ENCODE assay signal across 17 mouse cellular contexts in genomic region chr13:57741186-57741585, GRCm38 (mm10).
DNase-seq lines count a peak whose midpoint lies in the region; ATAC-seq lines count a peak whose summit lies in the region.
"Had no signal": no experiment of that assay in that cellular context is flagged by ENCODE, and none has a peak within 500 bp of the region (broad histone marks: within the 10 kb centered on the region; RNA-seq: fewer than 3 reads in every experiment).

No protein-coding gene starts in this region.

- H3K9me3 ChIP-seq in hindbrain, embryonic 10.5 days = no peaks in the 10 kb centered on the region
- H3K9me3 ChIP-seq in hindbrain, embryonic 11.5 days (ENCODE audit: control insufficient read depth, low read length) = no peaks in the 10 kb centered on the region
- H3K9me3 ChIP-seq in midbrain, embryonic 14.5 days (ENCODE audit: control insufficient read depth, low read length) = no peaks in the 10 kb centered on the region
- H3K9me3 ChIP-seq in midbrain, embryonic 15.5 days = no peaks in the 10 kb centered on the region
- H3K9me3 ChIP-seq in embryonic facial prominence, embryonic 14.5 days (ENCODE audit: control insufficient read depth, low read length) = no peaks in the 10 kb centered on the region
- H3K9me3 ChIP-seq: hindbrain, embryonic 12.5 days; lung, embryonic 15.5 days had no signal

- DNase-seq in hindbrain, embryonic 10.5 days (ENCODE audit: low spot score) = no peak
- no peak for DNase-seq in hindbrain, embryonic 11.5 days (ENCODE audit: low spot score)
- no peak for DNase-seq in midbrain, embryonic 14.5 days
- peak; percentile 41 for DNase-seq in embryonic facial prominence, embryonic 14.5 days (ENCODE audit: low spot score)
- DNase-seq in yolk sac, embryonic 10.5 days (ENCODE audit: low spot score) = peak; percentile 49
- no peak for DNase-seq in adrenal gland, postnatal 25 days
- DNase-seq: gastrocnemius, postnatal 36 days; kidney, adult 11 months; liver, embryonic 13.5 days; lung, postnatal 4 days; spleen, adult 18-20 months; thymus, postnatal 25 days had no signal

- 78% methylated on average over 6 of the region's 6 CpGs for WGBS in hindbrain, embryonic 10.5 days
- WGBS in hindbrain, embryonic 11.5 days = 74% methylated on average over 6 of the region's 6 CpGs
- WGBS in midbrain, embryonic 14.5 days = 73% methylated on average over 6 of the region's 6 CpGs
- 63% methylated on average over 6 of the region's 6 CpGs for WGBS in midbrain, embryonic 15.5 days
- 41% methylated on average over 6 of the region's 6 CpGs for WGBS in embryonic facial prominence, embryonic 14.5 days

- no peak overlapping the region for H3K4me2 ChIP-seq in hindbrain, embryonic 11.5 days (replicated peaks; ENCODE audit: low read depth, low read length)
- no peak overlapping the region for H3K4me2 ChIP-seq in midbrain, embryonic 14.5 days (ENCODE audit: low read length)
- H3K4me2 ChIP-seq in midbrain, embryonic 15.5 days = no peak overlapping the region
- no peak overlapping the region for H3K4me2 ChIP-seq in embryonic facial prominence, embryonic 14.5 days (ENCODE audit: low read depth, low read length)
- H3K4me2 ChIP-seq: hindbrain, embryonic 12.5 days; lung, embryonic 15.5 days had no signal

- no peak overlapping the region for H3K9ac ChIP-seq in hindbrain, embryonic 11.5 days (ENCODE audit: low read depth, low read length)
- no peak overlapping the region for H3K9ac ChIP-seq in midbrain, embryonic 14.5 days (replicated peaks; ENCODE audit: low read length)
- H3K9ac ChIP-seq in midbrain, embryonic 15.5 days = no peak overlapping the region
- H3K9ac ChIP-seq in embryonic facial prominence, embryonic 14.5 days (ENCODE audit: low read depth, low read length) = no peak overlapping the region
- H3K9ac ChIP-seq: hindbrain, embryonic 12.5 days; liver, embryonic 13.5 days; lung, embryonic 15.5 days had no signal

- ATAC-seq in hindbrain, embryonic 11.5 days (ENCODE audit: low FRiP score) = no peak
- no peak for ATAC-seq in midbrain, embryonic 14.5 days (ENCODE audit: low FRiP score, low TSS enrichment)
- ATAC-seq in midbrain, embryonic 15.5 days (replicated peaks) = no peak
- ATAC-seq in embryonic facial prominence, embryonic 14.5 days (ENCODE audit: low read depth) = no peak

- H3K27me3 ChIP-seq in hindbrain, embryonic 10.5 days (ENCODE audit: insufficient read depth, poor library complexity, severe bottlenecking) = no peaks in the 10 kb centered on the region
- H3K27me3 ChIP-seq in hindbrain, embryonic 11.5 days (ENCODE audit: control insufficient read depth, insufficient read depth, low read length) = no peaks in the 10 kb centered on the region
- H3K27me3 ChIP-seq in midbrain, embryonic 14.5 days (ENCODE audit: control insufficient read depth, insufficient read depth, low read length) = no peaks in the 10 kb centered on the region
- H3K27me3 ChIP-seq in midbrain, embryonic 15.5 days (replicated peaks) = no peaks in the 10 kb centered on the region
- H3K27me3 ChIP-seq in embryonic facial prominence, embryonic 14.5 days (replicated peaks; ENCODE audit: control insufficient read depth, insufficient read depth, low read length) = no peaks in the 10 kb centered on the region
- H3K27me3 ChIP-seq: hindbrain, embryonic 12.5 days; liver, embryonic 13.5 days; lung, embryonic 15.5 days had no signal

- H3K4me3 ChIP-seq in hindbrain, embryonic 10.5 days = no peak overlapping the region
- H3K4me3 ChIP-seq in hindbrain, embryonic 11.5 days (ENCODE audit: low read depth, low read length) = no peak overlapping the region
- H3K4me3 ChIP-seq in midbrain, embryonic 14.5 days (replicated peaks; ENCODE audit: low read depth, low read length) = no peak overlapping the region
- H3K4me3 ChIP-seq in midbrain, embryonic 15.5 days = no peak overlapping the region
- no peak overlapping the region for H3K4me3 ChIP-seq in embryonic facial prominence, embryonic 14.5 days (ENCODE audit: low read depth, low read length)
- H3K4me3 ChIP-seq: hindbrain, embryonic 12.5 days; liver, embryonic 13.5 days; lung, embryonic 15.5 days; myocyte had no signal

- peak overlapping the region; percentile 76 for H3K27ac ChIP-seq in hindbrain, embryonic 10.5 days
- H3K27ac ChIP-seq in hindbrain, embryonic 11.5 days (ENCODE audit: low read depth, low read length) = no peak overlapping the region
- 0 out of 2 replicates have a peak overlapping the region, but pooled peaks have one; percentile 10 for H3K27ac ChIP-seq in midbrain, embryonic 14.5 days (replicated peaks; ENCODE audit: low read depth, low read length)
- H3K27ac ChIP-seq in midbrain, embryonic 15.5 days = no peak overlapping the region
- no peak overlapping the region for H3K27ac ChIP-seq in embryonic facial prominence, embryonic 14.5 days (replicated peaks; ENCODE audit: low read depth, low read length)
- H3K27ac ChIP-seq: kidney, postnatal 0 days; liver, embryonic 13.5 days; lung, embryonic 15.5 days had no signal

- H3K36me3 ChIP-seq in hindbrain, embryonic 10.5 days = no peaks in the 10 kb centered on the region
- no peaks in the 10 kb centered on the region for H3K36me3 ChIP-seq in hindbrain, embryonic 11.5 days (ENCODE audit: control insufficient read depth, insufficient read depth, low read length)
- H3K36me3 ChIP-seq in midbrain, embryonic 14.5 days (ENCODE audit: control insufficient read depth, insufficient read depth, low read length) = no peaks in the 10 kb centered on the region
- no peaks in the 10 kb centered on the region for H3K36me3 ChIP-seq in midbrain, embryonic 15.5 days (replicated peaks)
- no peaks in the 10 kb centered on the region for H3K36me3 ChIP-seq in embryonic facial prominence, embryonic 14.5 days (ENCODE audit: control insufficient read depth, insufficient read depth, low read length)
- H3K36me3 ChIP-seq: hindbrain, embryonic 12.5 days; liver, embryonic 13.5 days; lung, embryonic 15.5 days had no signal

- H3K4me1 ChIP-seq in hindbrain, embryonic 10.5 days (replicated peaks) = peaks cover 32% of the 10 kb centered on the region
- H3K4me1 ChIP-seq in hindbrain, embryonic 11.5 days (replicated peaks; ENCODE audit: control insufficient read depth, insufficient read depth, low read length) = no peaks in the 10 kb centered on the region
- peaks cover 18% of the 10 kb centered on the region for H3K4me1 ChIP-seq in midbrain, embryonic 14.5 days (ENCODE audit: control insufficient read depth, insufficient read depth, low read length)
- H3K4me1 ChIP-seq in midbrain, embryonic 15.5 days = peaks cover 28% of the 10 kb centered on the region
- H3K4me1 ChIP-seq in embryonic facial prominence, embryonic 14.5 days (ENCODE audit: control insufficient read depth, insufficient read depth, low read length) = 0 out of 2 replicates have a peak, but pooled peaks cover 8% of the 10 kb centered on the region
- H3K4me1 ChIP-seq: lung, embryonic 15.5 days had no signal

Comparison
In these comparisons a context has a peak if more than half of its experiments do, and no peak if none do; other contexts are left out.
1. H3K27ac ChIP-seq: peak in hindbrain, embryonic 10.5 days (single experiment) and midbrain, embryonic 14.5 days (single experiment); none in hindbrain, embryonic 11.5 days (single experiment), midbrain, embryonic 15.5 days (single experiment) and embryonic facial prominence, embryonic 14.5 days (single experiment).
2. DNase-seq: peak in embryonic facial prominence, embryonic 14.5 days (single experiment) and yolk sac, embryonic 10.5 days (single experiment); none in hindbrain, embryonic 10.5 days (single experiment), hindbrain, embryonic 11.5 days (single experiment), midbrain, embryonic 14.5 days (single experiment) and adrenal gland, postnatal 25 days (single experiment).